12 mouse cellular contexts compared by ENCODE assay signal in genomic region chr2:50853538-50854244, GRCm38 (mm10).
DNase-seq lines count a peak whose midpoint lies in the region; ATAC-seq and TF ChIP-seq lines count a peak whose summit lies in the region.
"Had no signal": no experiment of that assay in that cellular context is flagged by ENCODE, and none has a peak within 500 bp of the region (broad histone marks: within the 10 kb centered on the region; RNA-seq: fewer than 3 reads in every experiment).

No protein-coding gene starts in this region.

- no peak overlapping the region for H3K9ac ChIP-seq in hindbrain, postnatal 0 days (replicated peaks; ENCODE audit: low read length)
- H3K9ac ChIP-seq in hindbrain, embryonic 12.5 days: no peak overlapping the region
- no peak overlapping the region for H3K9ac ChIP-seq in CH12.LX (ENCODE audit: insufficient read depth, low read depth)
- no peak overlapping the region for H3K9ac ChIP-seq in embryonic facial prominence, embryonic 13.5 days
- H3K9ac ChIP-seq: forebrain, embryonic 13.5 days; liver, embryonic 12.5 days had no signal

- no peaks in the 10 kb centered on the region for H3K4me1 ChIP-seq in hindbrain, postnatal 0 days (ENCODE audit: insufficient read depth, low read length)
- peaks cover 3% of the 10 kb centered on the region; the same call in 1 of the 2 replicates for H3K4me1 ChIP-seq in hindbrain, embryonic 12.5 days
- peaks cover 0 to 11% of the 10 kb centered on the region in 2 experiments; a peak in 2 of 4 replicates for H3K4me1 ChIP-seq in CH12.LX (ENCODE audit: control insufficient read depth in 1 of 2, insufficient read depth in 2 of 2)
- peaks cover 18% of the 10 kb centered on the region for H3K4me1 ChIP-seq in embryonic facial prominence, embryonic 13.5 days
- H3K4me1 ChIP-seq: forebrain, embryonic 13.5 days; liver, embryonic 12.5 days had no signal

- no peaks in the 10 kb centered on the region for H3K9me3 ChIP-seq in hindbrain, postnatal 0 days (ENCODE audit: low read length)
- no peaks in the 10 kb centered on the region for H3K9me3 ChIP-seq in hindbrain, embryonic 12.5 days (replicated peaks)
- H3K9me3 ChIP-seq in CH12.LX (replicated peaks; ENCODE audit: low read length): no peaks in the 10 kb centered on the region
- H3K9me3 ChIP-seq in embryonic facial prominence, embryonic 13.5 days: no peaks in the 10 kb centered on the region
- H3K9me3 ChIP-seq: forebrain, embryonic 13.5 days; liver, embryonic 12.5 days had no signal

- in situ Hi-C loops in CH12.LX (cut with MboI; ENCODE audit: low pct_ligation_motif_present, low pct_unique_long_range_greater_than_20kb, low sequenced_read_pairs): no loop called here

- ATAC-seq in hindbrain, postnatal 0 days: no peak
- ATAC-seq in hindbrain, embryonic 12.5 days (ENCODE audit: low FRiP score): no peak; the same call in 1 of the 2 replicates
- 0 out of 2 replicates have a peak, but pooled peaks have one; percentile 43 for ATAC-seq in embryonic facial prominence, embryonic 13.5 days (ENCODE audit: insufficient number of reproducible peaks, insufficient read depth, low FRiP score, low TSS enrichment, low read depth)
- peak; percentile 68 for ATAC-seq in megakaryocyte, adult 5-6 weeks (ENCODE audit: poor library complexity, severe bottlenecking)
- ATAC-seq: forebrain, embryonic 13.5 days; liver, embryonic 12.5 days had no signal

- no peaks in the 10 kb centered on the region for H3K79me2 ChIP-seq in CH12.LX (replicated peaks; ENCODE audit: control insufficient read depth, extremely low read depth, insufficient read depth, poor library complexity, severe bottlenecking)

- no peak for TF ChIP-seq POLR2A in CH12.LX (IDR thresholded peaks at IDR 0.05; ENCODE audit: low read depth, low read length)

- WGBS in hindbrain, postnatal 0 days: 67% methylated on average over 8 of the region's 8 CpGs
- 66% methylated on average over 8 of the region's 8 CpGs for WGBS in hindbrain, embryonic 12.5 days
- 35% methylated on average over 8 of the region's 8 CpGs for WGBS in embryonic facial prominence, embryonic 13.5 days

- H3K4me3 ChIP-seq in hindbrain, postnatal 0 days (ENCODE audit: low read length): no peak overlapping the region
- no peak overlapping the region for H3K4me3 ChIP-seq in hindbrain, embryonic 12.5 days
- no peak overlapping the region for H3K4me3 ChIP-seq in CH12.LX (replicated peaks in 1 of 3; ENCODE audit: low read depth in 2 of 3, low read length in 2 of 3, poor library complexity in 1 of 3)
- no peak overlapping the region for H3K4me3 ChIP-seq in embryonic facial prominence, embryonic 13.5 days
- H3K4me3 ChIP-seq: forebrain, embryonic 13.5 days; liver, embryonic 12.5 days had no signal

- peak; percentile 38 for DNase-seq in hindbrain, postnatal 0 days (ENCODE audit: low spot score)
- no peak for DNase-seq in CH12.LX (ENCODE audit: extremely low read depth)
- DNase-seq in left cerebral cortex, postnatal 4 days: no peak
- DNase-seq in testis, postnatal 10 days (ENCODE audit: low spot score): no peak
- no peak for DNase-seq in ovary, postnatal 36 days (ENCODE audit: low spot score)
- DNase-seq: cerebellum, postnatal 36 days; lung, postnatal 14 days had no signal

- dilution Hi-C loops in CH12.LX (cut with MboI; ENCODE audit: extremely low pct_ligation_motif_present, extremely low pct_unique_long_range_greater_than_20kb, low sequenced_read_pairs): no loop called here

- peak; percentile 48; the same call in 1 of the 2 replicates for TF ChIP-seq EP300 in CH12.LX (IDR thresholded peaks at IDR 0.05; ENCODE audit: low read length)

- no peak for TF ChIP-seq CTCF in hindbrain, postnatal 0 days (IDR thresholded peaks at IDR 0.05; ENCODE audit: low read depth)
- no peak for TF ChIP-seq CTCF in CH12.LX (conservative IDR thresholded peaks at IDR 0.05 in 1 of 2, IDR thresholded peaks at IDR 0.05 in 1 of 2; ENCODE audit: low read depth in 2 of 2, low read length in 2 of 2)

- intact Hi-C loops in left cerebral cortex, postnatal 4 days (cut with DNase I): no loop called here

- no peak overlapping the region for H3K27ac ChIP-seq in hindbrain, postnatal 0 days
- H3K27ac ChIP-seq in hindbrain, embryonic 12.5 days: no peak overlapping the region
- H3K27ac ChIP-seq in CH12.LX (ENCODE audit: insufficient read depth, low read depth): no peak overlapping the region
- peak overlapping the region; percentile 55; the same call in 1 of the 2 replicates for H3K27ac ChIP-seq in embryonic facial prominence, embryonic 13.5 days
- H3K27ac ChIP-seq: forebrain, embryonic 13.5 days; liver, embryonic 12.5 days had no signal

- TF ChIP-seq RAD21 in CH12.LX (IDR thresholded peaks at IDR 0.05; ENCODE audit: low read depth, low read length): no peak

- H3K36me3 ChIP-seq in hindbrain, postnatal 0 days (ENCODE audit: insufficient read depth, low read length): no peaks in the 10 kb centered on the region
- no peaks in the 10 kb centered on the region for H3K36me3 ChIP-seq in hindbrain, embryonic 12.5 days
- H3K36me3 ChIP-seq in CH12.LX (replicated peaks in 1 of 2; ENCODE audit: control insufficient read depth in 1 of 2, insufficient read depth in 1 of 2, low read length in 1 of 2): no peaks in the 10 kb centered on the region
- H3K36me3 ChIP-seq in embryonic facial prominence, embryonic 13.5 days: no peaks in the 10 kb centered on the region
- H3K36me3 ChIP-seq: liver, embryonic 12.5 days had no signal

- H3K4me2 ChIP-seq in hindbrain, postnatal 0 days (ENCODE audit: low read depth, low read length): no peak overlapping the region
- H3K4me2 ChIP-seq in hindbrain, embryonic 12.5 days (replicated peaks): no peak overlapping the region
- peak overlapping the region; percentile 36; the same call in 1 of the 2 replicates for H3K4me2 ChIP-seq in CH12.LX (ENCODE audit: insufficient read depth, low read depth, poor library complexity, severe bottlenecking)
- H3K4me2 ChIP-seq in embryonic facial prominence, embryonic 13.5 days: no peak overlapping the region
- H3K4me2 ChIP-seq: forebrain, embryonic 13.5 days; liver, embryonic 12.5 days had no signal

- H3K27me3 ChIP-seq in hindbrain, postnatal 0 days (ENCODE audit: insufficient read depth, low read length): no peaks in the 10 kb centered on the region
- no peaks in the 10 kb centered on the region for H3K27me3 ChIP-seq in hindbrain, embryonic 12.5 days
- H3K27me3 ChIP-seq in CH12.LX (replicated peaks): no peaks in the 10 kb centered on the region
- no peaks in the 10 kb centered on the region for H3K27me3 ChIP-seq in embryonic facial prominence, embryonic 13.5 days
- H3K27me3 ChIP-seq: forebrain, embryonic 13.5 days; liver, embryonic 12.5 days had no signal

TF ChIP-seq in CH12.LX, 34 proteins besides CTCF, POLR2A, EP300 and RAD21:
- TF ChIP-seq JUND (conservative IDR thresholded peaks at IDR 0.05; ENCODE audit: low read depth, low read length) (0 out of 2 replicates have a peak, but pooled peaks have one; percentile 30), CHD2 (IDR thresholded peaks at IDR 0.05; ENCODE audit: low read length) (no peak), ZC3H11A (IDR thresholded peaks at IDR 0.05; ENCODE audit: low read depth, low read length) (no peak), CHD1 (IDR thresholded peaks at IDR 0.05; ENCODE audit: low read depth, low read length) (no peak), IRF4 (IDR thresholded peaks at IDR 0.05; ENCODE audit: low read depth, low read length) (peak; percentile 56; the same call in 1 of the 2 replicates), ZKSCAN1 (IDR thresholded peaks at IDR 0.05; ENCODE audit: borderline replicate concordance, low read depth, low read length) (no peak), PAX5 (IDR thresholded peaks at IDR 0.05; ENCODE audit: low read length) (no peak)
TF ChIP-seq in CH12.LX: peak in this region for 2.

Comparison
In these comparisons a context has a peak if more than half of its experiments do, and no peak if none do; other contexts are left out.
1. ATAC-seq: peak in embryonic facial prominence, embryonic 13.5 days (single experiment) and megakaryocyte, adult 5-6 weeks (single experiment); none in hindbrain, postnatal 0 days (single experiment) and hindbrain, embryonic 12.5 days (single experiment).